Mouse (Mus musculus): ENCODE measurements around the gene Fbxw7. TPM values are rescaled to one million over a fixed set of nuclear protein-coding genes. Genes with fewer than 3 reads are reported as not detected.
"Not testable (repeated sequence)": the region's sequence is repeated elsewhere in the genome, so short reads cannot be mapped to it uniquely, and the experiment has no call there.

Fbxw7 gene
- polyA plus RNA-seq, 1 experiment from 2014 or later, result 39.3 TPM

DNA sequence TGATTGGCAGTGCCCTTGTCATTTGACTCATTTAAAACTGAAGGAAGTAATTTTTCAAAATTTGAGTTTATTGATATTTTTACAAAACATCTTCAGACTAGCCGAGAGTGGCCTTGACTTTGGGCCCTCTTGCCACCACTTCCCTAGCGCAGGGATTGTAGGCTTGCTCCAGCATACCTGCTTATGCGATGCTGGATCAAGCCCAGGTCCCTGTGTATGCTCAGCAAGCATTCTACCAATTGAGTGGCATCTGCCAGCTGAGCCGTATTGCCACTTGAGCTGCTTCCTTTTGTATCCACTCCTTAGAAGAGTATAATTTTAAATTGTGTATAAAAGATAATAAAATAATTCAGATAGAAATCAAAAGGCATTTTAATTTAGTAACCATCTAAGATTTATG is 26.2 kb downstream of the Fbxw7 start:
- H3K4me3 ChIP-seq (ENCODE audit: low read length), result no peak overlapping the region
- WGBS, result 85% methylated on average over 4 of the region's 4 CpGs
- H3K9me3 ChIP-seq (ENCODE audit: control insufficient read depth, low read length), result no peaks in the 10 kb centered on the region
- no peak for ATAC-seq
- no peaks in the 10 kb centered on the region for H3K4me1 ChIP-seq (ENCODE audit: control insufficient read depth, insufficient read depth, low read depth, low read length)
- no peaks in the 10 kb centered on the region for H3K36me3 ChIP-seq (ENCODE audit: control insufficient read depth, insufficient read depth, low read length)
- no peak overlapping the region for H3K4me2 ChIP-seq (ENCODE audit: low read length)
- no peak overlapping the region for H3K9ac ChIP-seq (ENCODE audit: low read depth, low read length)
- no peak overlapping the region for H3K27ac ChIP-seq (ENCODE audit: low read depth, low read length)
- H3K27me3 ChIP-seq (replicated peaks; ENCODE audit: control insufficient read depth, insufficient read depth, low read length), result no peaks in the 10 kb centered on the region

DNA sequence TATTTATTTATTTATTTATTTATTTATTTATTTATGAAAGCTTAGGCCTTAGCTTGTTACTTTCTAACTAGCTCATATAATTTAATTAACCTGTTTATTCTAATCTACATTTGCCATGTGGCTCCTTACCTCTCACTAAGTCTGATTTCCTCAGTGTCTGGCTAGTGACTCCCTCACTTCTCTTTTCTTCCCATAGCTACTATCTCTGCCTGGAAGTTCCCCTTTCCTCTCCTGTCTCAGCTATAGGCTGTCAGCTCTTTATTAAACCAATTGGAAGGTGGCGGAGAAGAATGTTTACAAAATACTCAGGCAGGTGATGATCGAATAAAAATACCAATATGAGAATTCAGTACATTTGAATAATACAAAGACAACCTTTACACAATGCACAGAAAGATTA is 27.7 kb downstream of the Fbxw7 start:
- H3K36me3 ChIP-seq (ENCODE audit: control insufficient read depth, insufficient read depth, low read length), result no peaks in the 10 kb centered on the region
- 89% methylated on average over 2 of the region's 2 CpGs for WGBS
- no peak overlapping the region for H3K27ac ChIP-seq (ENCODE audit: low read depth, low read length)
- H3K9ac ChIP-seq (ENCODE audit: low read depth, low read length), result no peak overlapping the region
- no peaks in the 10 kb centered on the region for H3K27me3 ChIP-seq (replicated peaks; ENCODE audit: control insufficient read depth, insufficient read depth, low read length)
- no peak overlapping the region for H3K4me2 ChIP-seq (ENCODE audit: low read length)
- ATAC-seq, result no peak
- H3K4me3 ChIP-seq (ENCODE audit: low read length), result no peak overlapping the region
- no peaks in the 10 kb centered on the region for H3K9me3 ChIP-seq (ENCODE audit: control insufficient read depth, low read length)
- no peaks in the 10 kb centered on the region for H3K4me1 ChIP-seq (ENCODE audit: control insufficient read depth, insufficient read depth, low read depth, low read length)

DNA sequence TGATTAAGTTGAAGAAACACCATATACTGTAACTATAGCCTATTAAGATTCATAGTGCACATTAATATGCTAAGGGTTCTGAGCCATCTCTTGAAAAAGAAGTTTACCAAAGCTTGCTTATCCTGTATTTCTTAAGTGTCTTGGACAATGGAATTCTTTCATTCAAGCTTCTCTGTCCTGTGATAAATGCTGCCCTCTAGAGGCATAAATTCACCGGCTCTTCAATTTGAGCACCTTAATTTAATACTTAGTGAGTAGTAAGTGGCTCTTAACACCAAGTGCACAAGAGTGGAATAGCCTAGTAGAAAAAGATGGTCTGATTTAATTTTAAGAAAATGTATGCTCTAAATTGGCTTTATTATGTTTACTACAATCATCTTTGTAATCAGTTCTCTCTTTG is 28.5 kb downstream of the Fbxw7 start:
- no peaks in the 10 kb centered on the region for H3K9me3 ChIP-seq (ENCODE audit: control insufficient read depth, low read length)
- ATAC-seq, result no peak
- 33% methylated on average over 1 of the region's 1 CpGs for WGBS
- H3K27me3 ChIP-seq (replicated peaks; ENCODE audit: control insufficient read depth, insufficient read depth, low read length), result no peaks in the 10 kb centered on the region
- H3K4me2 ChIP-seq (ENCODE audit: low read length), result no peak overlapping the region
- H3K4me3 ChIP-seq (ENCODE audit: low read length), result no peak overlapping the region
- no peak overlapping the region for H3K9ac ChIP-seq (ENCODE audit: low read depth, low read length)
- H3K27ac ChIP-seq (ENCODE audit: low read depth, low read length), result no peak overlapping the region
- no peaks in the 10 kb centered on the region for H3K4me1 ChIP-seq (ENCODE audit: control insufficient read depth, insufficient read depth, low read depth, low read length)
- no peaks in the 10 kb centered on the region for H3K36me3 ChIP-seq (ENCODE audit: control insufficient read depth, insufficient read depth, low read length)

DNA sequence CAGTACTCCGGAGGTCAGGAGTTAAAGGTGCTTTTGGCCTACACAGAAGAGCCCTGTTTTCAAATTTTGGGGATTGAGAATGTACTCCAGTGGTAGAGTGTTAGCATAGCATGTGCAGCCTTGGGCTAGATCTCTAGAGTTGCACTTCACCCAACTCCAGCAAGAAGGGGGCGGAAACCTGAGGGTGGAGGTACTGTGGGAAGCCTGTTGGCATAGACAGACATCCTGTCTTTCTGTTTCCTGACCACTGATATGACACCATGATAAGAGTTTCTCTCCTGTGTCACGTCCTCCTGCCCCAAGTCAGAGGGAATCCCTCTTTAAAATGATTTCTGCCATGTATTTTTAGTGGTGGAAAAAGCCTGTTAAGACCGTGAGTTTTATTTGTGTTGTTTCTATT is 33.7 kb downstream of the Fbxw7 start:
- Histone ChIP-seq H3K9ac (ENCODE audit: low read depth, low read length) (no peak overlapping the region), H3K36me3 (ENCODE audit: control insufficient read depth, insufficient read depth, low read length) (no peaks in the 10 kb centered on the region), H3K4me3 (ENCODE audit: low read length) (no peak overlapping the region), H3K27ac (ENCODE audit: low read depth, low read length) (no peak overlapping the region), H3K4me1 (ENCODE audit: control insufficient read depth, insufficient read depth, low read depth, low read length) (no peaks in the 10 kb centered on the region), H3K4me2 (ENCODE audit: low read length) (no peak overlapping the region), H3K27me3 (replicated peaks; ENCODE audit: control insufficient read depth, insufficient read depth, low read length) (no peaks in the 10 kb centered on the region), H3K9me3 (ENCODE audit: control insufficient read depth, low read length) (no peaks in the 10 kb centered on the region)
- WGBS, result 81% methylated on average over 4 of the region's 4 CpGs
- no peak for ATAC-seq

DNA sequence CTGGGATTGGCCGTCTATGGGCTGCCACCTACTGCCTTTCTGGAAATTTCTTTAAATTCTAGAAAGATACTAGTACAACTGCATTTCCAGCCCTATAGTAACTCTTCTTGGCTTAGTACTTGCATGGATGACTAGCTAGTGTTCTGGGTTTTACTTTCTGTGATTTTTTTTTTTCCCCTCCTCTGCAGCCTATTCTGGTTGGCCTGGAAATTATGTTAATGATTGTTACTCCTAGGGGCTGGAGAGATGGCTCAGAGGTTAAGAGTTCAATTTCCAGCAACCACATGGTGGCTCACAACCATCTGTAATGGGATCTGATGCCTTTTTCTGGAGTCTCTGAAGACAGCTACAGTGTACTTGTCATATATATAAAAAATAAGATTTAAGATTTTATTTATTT is 35.4 kb downstream of the Fbxw7 start:
- no peaks in the 10 kb centered on the region for H3K36me3 ChIP-seq (ENCODE audit: control insufficient read depth, insufficient read depth, low read length)
- no peak overlapping the region for H3K4me3 ChIP-seq (ENCODE audit: low read length)
- no peak overlapping the region for H3K4me2 ChIP-seq (ENCODE audit: low read length)
- no peak overlapping the region for H3K27ac ChIP-seq (ENCODE audit: low read depth, low read length)
- H3K4me1 ChIP-seq (ENCODE audit: control insufficient read depth, insufficient read depth, low read depth, low read length), result no peaks in the 10 kb centered on the region
- H3K9me3 ChIP-seq (ENCODE audit: control insufficient read depth, low read length), result no peaks in the 10 kb centered on the region
- WGBS, result 86% methylated on average over 1 of the region's 1 CpGs
- no peak overlapping the region for H3K9ac ChIP-seq (ENCODE audit: low read depth, low read length)
- no peaks in the 10 kb centered on the region for H3K27me3 ChIP-seq (replicated peaks; ENCODE audit: control insufficient read depth, insufficient read depth, low read length)
- no peak for ATAC-seq

DNA sequence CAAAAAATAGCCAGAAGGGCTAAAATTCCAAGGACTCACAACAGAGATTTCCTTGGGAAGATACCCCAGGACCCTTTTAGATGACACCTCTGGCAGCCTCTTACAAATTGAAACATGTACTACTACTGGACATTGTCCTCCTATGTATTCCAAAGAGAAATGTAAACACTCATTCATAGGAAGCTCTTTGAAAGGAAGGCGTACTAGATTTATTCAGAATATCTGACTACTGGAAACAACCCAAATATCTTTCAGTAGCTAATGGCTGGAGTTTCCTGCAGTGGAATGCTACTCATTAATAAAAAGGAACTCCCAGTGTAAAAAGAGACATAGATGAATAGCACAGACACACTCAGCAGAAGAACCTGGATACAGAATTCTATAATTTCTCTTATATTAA is 36.7 kb downstream of the Fbxw7 start:
- Histone ChIP-seq H3K9ac (ENCODE audit: low read depth, low read length) (no peak overlapping the region), H3K27ac (ENCODE audit: low read depth, low read length) (no peak overlapping the region), H3K4me1 (ENCODE audit: control insufficient read depth, insufficient read depth, low read depth, low read length) (no peaks in the 10 kb centered on the region), H3K36me3 (ENCODE audit: control insufficient read depth, insufficient read depth, low read length) (no peaks in the 10 kb centered on the region), H3K4me2 (ENCODE audit: low read length) (no peak overlapping the region), H3K27me3 (replicated peaks; ENCODE audit: control insufficient read depth, insufficient read depth, low read length) (no peaks in the 10 kb centered on the region), H3K4me3 (ENCODE audit: low read length) (no peak overlapping the region), H3K9me3 (ENCODE audit: control insufficient read depth, low read length) (no peaks in the 10 kb centered on the region)
- WGBS, result 68% methylated on average over 1 of the region's 1 CpGs
- no peak for ATAC-seq

DNA sequence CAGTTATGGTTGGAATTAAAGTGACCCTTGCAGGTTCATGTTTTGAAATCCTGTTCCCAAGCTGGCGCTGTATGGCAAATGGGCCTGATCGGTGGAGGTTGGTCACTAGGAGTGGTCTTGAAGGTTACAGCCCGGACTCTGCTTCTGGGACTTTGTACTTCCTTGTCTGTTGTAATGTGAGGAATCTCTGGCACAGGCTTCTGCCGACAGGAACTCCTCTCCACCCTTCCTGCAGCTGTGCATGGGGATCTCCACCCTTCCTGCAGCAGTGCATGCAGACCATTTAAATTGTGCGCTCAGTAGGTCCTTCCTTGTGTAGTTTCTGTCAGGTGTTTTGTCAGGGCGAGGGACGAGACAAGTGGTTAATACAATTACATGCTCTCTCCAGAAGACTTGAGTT is 37.8 kb downstream of the Fbxw7 start:
- ATAC-seq, result no peak
- Histone ChIP-seq H3K9ac (ENCODE audit: low read depth, low read length) (no peak overlapping the region), H3K4me2 (ENCODE audit: low read length) (no peak overlapping the region), H3K27ac (ENCODE audit: low read depth, low read length) (no peak overlapping the region), H3K4me3 (ENCODE audit: low read length) (no peak overlapping the region), H3K4me1 (ENCODE audit: control insufficient read depth, insufficient read depth, low read depth, low read length) (no peaks in the 10 kb centered on the region), H3K36me3 (ENCODE audit: control insufficient read depth, insufficient read depth, low read length) (no peaks in the 10 kb centered on the region), H3K9me3 (ENCODE audit: control insufficient read depth, low read length) (no peaks in the 10 kb centered on the region), H3K27me3 (replicated peaks; ENCODE audit: control insufficient read depth, insufficient read depth, low read length) (no peaks in the 10 kb centered on the region)
- 87% methylated on average over 7 of the region's 7 CpGs for WGBS

DNA sequence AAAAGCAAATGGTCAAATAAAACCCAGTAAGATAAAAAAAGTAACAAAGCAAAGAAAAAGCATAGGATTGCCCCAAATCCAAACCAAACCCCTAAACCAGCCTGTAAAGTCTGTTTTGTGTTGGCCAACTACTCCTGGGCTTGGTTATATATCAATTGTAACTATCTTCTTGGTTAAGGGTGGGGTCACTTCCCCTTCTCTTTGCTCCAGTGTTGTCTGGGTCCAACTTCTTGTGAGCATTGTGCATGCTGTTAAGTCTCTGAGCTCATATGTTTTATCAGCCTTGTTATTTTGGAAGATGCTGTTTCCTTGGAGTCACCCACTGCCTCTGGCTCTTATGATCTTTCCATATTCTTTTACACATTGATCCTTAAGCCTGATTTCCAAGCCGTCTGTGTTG is 39.4 kb downstream of the Fbxw7 start:
- no peaks in the 10 kb centered on the region for H3K9me3 ChIP-seq (ENCODE audit: control insufficient read depth, low read length)
- ATAC-seq, result no peak
- H3K4me2 ChIP-seq (ENCODE audit: low read length), result no peak overlapping the region
- H3K9ac ChIP-seq (ENCODE audit: low read depth, low read length), result no peak overlapping the region
- H3K36me3 ChIP-seq (ENCODE audit: control insufficient read depth, insufficient read depth, low read length), result no peaks in the 10 kb centered on the region
- no peaks in the 10 kb centered on the region for H3K27me3 ChIP-seq (replicated peaks; ENCODE audit: control insufficient read depth, insufficient read depth, low read length)
- WGBS, result 85% methylated on average over 1 of the region's 1 CpGs
- no peaks in the 10 kb centered on the region for H3K4me1 ChIP-seq (ENCODE audit: control insufficient read depth, insufficient read depth, low read depth, low read length)
- H3K27ac ChIP-seq (ENCODE audit: low read depth, low read length), result no peak overlapping the region
- H3K4me3 ChIP-seq (ENCODE audit: low read length), result no peak overlapping the region

DNA sequence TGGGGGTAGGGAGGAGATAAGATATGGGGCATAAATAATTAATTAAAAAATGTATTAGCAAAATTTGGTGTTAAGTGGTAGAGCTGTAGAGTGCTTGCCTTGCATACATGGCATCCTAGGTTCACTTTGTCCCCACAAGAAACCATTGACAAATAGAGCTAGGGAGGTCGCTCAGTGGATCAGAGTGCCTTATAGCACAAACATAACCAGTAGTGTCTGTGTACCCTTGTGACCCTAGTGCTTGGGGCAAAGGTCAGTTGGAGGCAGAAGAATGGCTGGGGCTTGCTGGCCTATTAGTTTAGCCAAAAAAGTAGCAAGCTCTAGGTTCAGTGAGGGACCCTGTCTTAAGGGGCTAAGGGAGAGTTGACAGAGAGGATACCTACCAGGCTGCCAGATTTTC is 45.6 kb downstream of the Fbxw7 start:
- Histone ChIP-seq H3K27ac (ENCODE audit: low read depth, low read length) (no peak overlapping the region), H3K9me3 (ENCODE audit: control insufficient read depth, low read length) (no peaks in the 10 kb centered on the region), H3K36me3 (ENCODE audit: control insufficient read depth, insufficient read depth, low read length) (no peaks in the 10 kb centered on the region), H3K27me3 (replicated peaks; ENCODE audit: control insufficient read depth, insufficient read depth, low read length) (no peaks in the 10 kb centered on the region), H3K4me1 (ENCODE audit: control insufficient read depth, insufficient read depth, low read depth, low read length) (no peaks in the 10 kb centered on the region), H3K4me3 (ENCODE audit: low read length) (no peak overlapping the region), H3K4me2 (ENCODE audit: low read length) (no peak overlapping the region), H3K9ac (ENCODE audit: low read depth, low read length) (no peak overlapping the region)
- ATAC-seq, result no peak
- 84% methylated on average over 1 of the region's 1 CpGs for WGBS

DNA sequence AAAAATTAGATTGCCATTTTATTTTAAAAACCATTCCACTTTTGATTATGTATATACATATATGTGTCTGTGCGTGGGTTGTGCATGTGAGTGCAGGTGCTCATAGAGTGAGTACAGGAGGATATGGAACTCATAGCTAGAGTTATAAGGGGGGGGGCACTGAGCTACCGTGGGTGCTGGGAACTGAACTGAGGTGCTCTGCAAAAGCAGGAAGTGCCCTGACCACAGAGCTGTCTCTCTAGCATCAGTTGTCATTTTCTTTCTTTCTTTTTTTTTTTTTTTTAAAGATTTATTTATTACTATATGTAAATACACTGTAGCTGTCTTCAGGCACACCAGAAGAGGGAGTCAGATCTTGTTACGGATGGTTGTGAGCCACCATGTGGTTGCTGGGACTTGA is 46.7 kb downstream of the Fbxw7 start:
- not testable (repeated sequence) for H3K4me3 ChIP-seq (ENCODE audit: low read length); H3K9me3 ChIP-seq (ENCODE audit: control insufficient read depth, low read length); ATAC-seq; H3K36me3 ChIP-seq (ENCODE audit: control insufficient read depth, insufficient read depth, low read length); H3K27ac ChIP-seq (ENCODE audit: low read depth, low read length); H3K4me2 ChIP-seq (ENCODE audit: low read length); H3K4me1 ChIP-seq (ENCODE audit: control insufficient read depth, insufficient read depth, low read depth, low read length); H3K9ac ChIP-seq (ENCODE audit: low read depth, low read length); H3K27me3 ChIP-seq (replicated peaks; ENCODE audit: control insufficient read depth, insufficient read depth, low read length)
- 96% methylated on average over 3 of the region's 3 CpGs for WGBS

All from hindbrain, embryonic 16.5 days (tissue).